Mouse (Mus musculus): ENCODE measurements around the gene 2210016L21Rik.

GRCm38 (mm10) chr5:114908598-114909305 lies 33.2 kb upstream of the 2210016L21Rik start:
- TF ChIP-seq CTCF (conservative IDR thresholded peaks at IDR 0.05; ENCODE audit: low read length) (no peak), POU5F1 (IDR thresholded peaks at IDR 0.05; ENCODE audit: borderline replicate concordance, low read length) (no peak), NANOG (IDR thresholded peaks at IDR 0.05; ENCODE audit: borderline replicate concordance, low read length) (no peak)

All from E14TG2a.4 (cell line).